Mouse (Mus musculus) CH12.LX (cell line): ENCODE results near the gene Slc2a3. TPM values are rescaled to one million over a fixed set of nuclear protein-coding genes. Genes with fewer than 3 reads are reported as not detected.

Source experiments
- DNase-seq: peaks from one replicate; pipeline ENCODE4 v3.0.0-alpha.2; 2013; ENCODE audit errors: extremely low read depth
- H3K27ac ChIP-seq: 2 replicates; pipeline ENCODE4 v1.5.1; 2012; ENCODE audit warnings: low read depth, mild to moderate bottlenecking, control low read depth, moderate library complexity; ENCODE audit not compliant: insufficient read depth
- H3K27me3 ChIP-seq: replicated peaks from 2 replicates; pipeline ENCODE3; 2012; ENCODE audit warnings: inconsistent platforms
- H3K36me3 ChIP-seq, 2 experiments: replicated peaks in 1 of 2; 2 replicates each; pipeline versions ENCODE3 to v1.6.1; 2012; ENCODE audit warnings: inconsistent platforms in 1 of 2, low read length in 1 of 2, mild to moderate bottlenecking in 1 of 2, mixed read lengths in 1 of 2, moderate library complexity in 1 of 2; ENCODE audit not compliant: control insufficient read depth in 1 of 2, insufficient read depth in 1 of 2
- H3K4me1 ChIP-seq, 2 experiments: 2 replicates each; pipeline ENCODE4 v1.6.1; 2012; ENCODE audit warnings: inconsistent platforms in 1 of 2, moderate library complexity in 1 of 2; ENCODE audit not compliant: insufficient read depth in 2 of 2, control insufficient read depth in 1 of 2
- H3K4me2 ChIP-seq: 2 replicates; pipeline ENCODE4 v1.6.1; 2012; ENCODE audit warnings: low read depth, mild to moderate bottlenecking, control low read depth; ENCODE audit not compliant: poor library complexity, insufficient read depth, severe bottlenecking
- H3K4me3 ChIP-seq, 3 experiments: fragments of 150-350 bp in 1 of 3; sonication (generic) in 1 of 3; replicated peaks in 1 of 3; 2 replicates each; pipeline versions ENCODE3 to v1.5.1; 2011 to 2012; ENCODE audit warnings: low read depth in 2 of 3, low read length in 2 of 3, mild to moderate bottlenecking in 2 of 3, moderate library complexity in 2 of 3, control low read depth in 1 of 3, improper control_type of control experiment in 1 of 3, inconsistent platforms in 1 of 3, mixed read lengths in 1 of 3; ENCODE audit not compliant: poor library complexity in 1 of 3
- H3K79me2 ChIP-seq: replicated peaks from 2 replicates; pipeline ENCODE4 v1.6.1; 2012; ENCODE audit warnings: mild to moderate bottlenecking, moderate library complexity; ENCODE audit not compliant: control insufficient read depth, poor library complexity, insufficient read depth, severe bottlenecking; ENCODE audit errors: extremely low read depth
- H3K9ac ChIP-seq: 2 replicates; pipeline ENCODE4 v1.6.1; 2012; ENCODE audit warnings: low read depth, mild to moderate bottlenecking, control low read depth, moderate library complexity; ENCODE audit not compliant: insufficient read depth
- H3K9me3 ChIP-seq: replicated peaks from 2 replicates; pipeline ENCODE3; 2012; ENCODE audit warnings: low read length, inconsistent platforms, mixed read lengths
- CTCF ChIP-seq, 2 experiments: IDR thresholded peaks in 1 of 2; conservative IDR thresholded peaks in 1 of 2; 2 replicates each; pipeline ENCODE4 v1.5.1; 2011 to 2012; ENCODE audit warnings: low read depth in 2 of 2, low read length in 2 of 2, improper control_type of control experiment in 1 of 2, inconsistent platforms in 1 of 2, mild to moderate bottlenecking in 1 of 2, moderate library complexity in 1 of 2
- E2F4 ChIP-seq: IDR thresholded peaks from 2 replicates; pipeline ENCODE4 v1.6.1; 2011; ENCODE audit warnings: low read depth, low read length, improper control_type of control experiment; ENCODE audit not compliant: insufficient replicate concordance
- ETS1 ChIP-seq: conservative IDR thresholded peaks from 2 replicates; pipeline ENCODE4 v1.6.1; 2012; ENCODE audit warnings: low read depth, mild to moderate bottlenecking, inconsistent platforms, low read length, improper control_type of control experiment, moderate library complexity
- HCFC1 ChIP-seq: IDR thresholded peaks from 2 replicates; pipeline ENCODE4 v1.6.1; 2012; ENCODE audit warnings: low read depth, mild to moderate bottlenecking, inconsistent platforms, low read length, improper control_type of control experiment
- IRF4 ChIP-seq: IDR thresholded peaks from 2 replicates; pipeline ENCODE4 v1.6.1; 2014; ENCODE audit warnings: low read depth, mild to moderate bottlenecking, inconsistent platforms, low read length, improper control_type of control experiment
- JUND ChIP-seq: conservative IDR thresholded peaks from 2 replicates; pipeline ENCODE4 v1.6.1; 2011; ENCODE audit warnings: low read depth, low read length, improper control_type of control experiment
- KAT2A ChIP-seq: IDR thresholded peaks from 2 replicates; pipeline ENCODE4 v1.6.1; 2012; ENCODE audit warnings: low read length, improper control_type of control experiment, inconsistent platforms; ENCODE audit not compliant: insufficient replicate concordance
- MAX ChIP-seq: IDR thresholded peaks from 2 replicates; pipeline ENCODE4 v1.6.1; 2011; ENCODE audit warnings: low read length, improper control_type of control experiment
- MAZ ChIP-seq: IDR thresholded peaks from 2 replicates; pipeline ENCODE4 v1.6.1; 2012; ENCODE audit warnings: low read depth, mild to moderate bottlenecking, inconsistent platforms, low read length, improper control_type of control experiment, moderate library complexity
- MEF2A ChIP-seq: IDR thresholded peaks from 2 replicates; pipeline ENCODE4 v1.6.1; 2014; ENCODE audit warnings: low read depth, mild to moderate bottlenecking, inconsistent platforms, low read length, improper control_type of control experiment, borderline replicate concordance
- NRF1 ChIP-seq: IDR thresholded peaks from 2 replicates; pipeline ENCODE4 v1.6.1; 2014; ENCODE audit warnings: low read depth, mild to moderate bottlenecking, inconsistent platforms, low read length, improper control_type of control experiment, moderate library complexity
- POLR2AphosphoS2 ChIP-seq: IDR thresholded peaks from 2 replicates; pipeline ENCODE4 v1.6.1; 2011; ENCODE audit warnings: low read depth, low read length, improper control_type of control experiment
- RAD21 ChIP-seq: IDR thresholded peaks from 2 replicates; pipeline ENCODE4 v1.6.1; 2011; ENCODE audit warnings: low read depth, mild to moderate bottlenecking, low read length, improper control_type of control experiment, moderate library complexity
- SMC3 ChIP-seq: IDR thresholded peaks from 2 replicates; pipeline ENCODE4 v1.6.1; 2011; ENCODE audit warnings: low read depth, low read length, improper control_type of control experiment
- TBP ChIP-seq: conservative IDR thresholded peaks from 2 replicates; pipeline ENCODE4 v1.6.1; 2011; ENCODE audit warnings: low read depth, low read length, improper control_type of control experiment
- TCF12 ChIP-seq: IDR thresholded peaks from 2 replicates; pipeline ENCODE4 v1.6.1; 2014; ENCODE audit warnings: low read depth, mild to moderate bottlenecking, inconsistent platforms, low read length, improper control_type of control experiment
- UBTF ChIP-seq: IDR thresholded peaks from 2 replicates; pipeline ENCODE4 v1.6.1; 2012; ENCODE audit warnings: low read depth, mild to moderate bottlenecking, inconsistent platforms, low read length, improper control_type of control experiment, moderate library complexity
- USF1 ChIP-seq: IDR thresholded peaks from 2 replicates; pipeline ENCODE4 v1.6.1; 2014; ENCODE audit warnings: low read depth, mild to moderate bottlenecking, inconsistent platforms, low read length, improper control_type of control experiment
- USF2 ChIP-seq: conservative IDR thresholded peaks from 2 replicates; pipeline ENCODE4 v1.6.1; 2011; ENCODE audit warnings: low read depth, low read length, improper control_type of control experiment
- ZC3H11A ChIP-seq: IDR thresholded peaks from 2 replicates; pipeline ENCODE4 v1.6.1; 2012; ENCODE audit warnings: low read depth, mild to moderate bottlenecking, inconsistent platforms, low read length, improper control_type of control experiment
- ZKSCAN1 ChIP-seq: IDR thresholded peaks from 2 replicates; pipeline ENCODE4 v1.6.1; 2012; ENCODE audit warnings: low read depth, inconsistent platforms, low read length, improper control_type of control experiment, borderline replicate concordance
- ZMIZ1 ChIP-seq: IDR thresholded peaks from 2 replicates; pipeline ENCODE4 v1.6.1; 2012; ENCODE audit warnings: low read depth, mild to moderate bottlenecking, inconsistent platforms, low read length, improper control_type of control experiment
- ZNF384 ChIP-seq: IDR thresholded peaks from 2 replicates; pipeline ENCODE4 v1.6.1; 2012; ENCODE audit warnings: low read depth, low read length, improper control_type of control experiment, inconsistent platforms
- dilution Hi-C: fragments of 300-500 bp; cut with MboI; formaldehyde crosslinking; loops from 2 replicates; pipeline ENCODE4 v1.14.3; 2020; ENCODE audit warnings: low sequenced_read_pairs; ENCODE audit not compliant: extremely low pct_unique_long_range_greater_than_20kb, extremely low pct_ligation_motif_present
- in situ Hi-C: fragments of 300-500 bp; cut with MboI; formaldehyde crosslinking; loops from 3 replicates; pipeline ENCODE4 v1.14.3; 2019; ENCODE audit warnings: low sequenced_read_pairs, low pct_ligation_motif_present, low pct_unique_long_range_greater_than_20kb, mixed read lengths
- polyA plus RNA-seq: library from polyadenylated mRNA; unstranded; fragments of >175 nt; gene quantifications from 2 replicates; pipeline ENCODE4 v1.2.1, GENCODE M21; 2012; ENCODE audit warnings: low read depth; ENCODE audit not compliant: insufficient read length
- total RNA-seq, 2 experiments: library from RNA; depleted of rRNA; stranded (reverse); fragments of 300-350 nt in 1 of 2; fragments of >200 nt in 1 of 2; gene quantifications; 2 replicates each; pipeline ENCODE4 v1.2.3; 2012 to 2014

Slc2a3 gene
- total and polyA plus RNA-seq, 3 experiments: 28.8 to 38.3 (median 29.7) TPM

- Histone ChIP-seq H3K4me2 (no peak overlapping the region), H3K9me3 (no peaks in the 10 kb centered on the region), H3K9ac (no peak overlapping the region), H3K36me3 (no peaks in the 10 kb centered on the region), H3K79me2 (no peaks in the 10 kb centered on the region), H3K4me1 (peaks cover 0 to 6% of the 10 kb centered on the region in 2 experiments; a peak in 2 of 4 replicates), H3K27ac (no peak overlapping the region), H3K27me3 (no peaks in the 10 kb centered on the region), H3K4me3 (no peak overlapping the region)
- dilution Hi-C loops: no loop called here
- no peak for DNase-seq
- TF ChIP-seq ZKSCAN1 (no peak), MAX (no peak), UBTF (no peak), CTCF (conservative IDR thresholded peaks at IDR 0.05 in 1 of 2, IDR thresholded peaks at IDR 0.05 in 1 of 2; ENCODE audit: low read depth in 2 of 2, low read length in 2 of 2) (no peak), IRF4 (no peak), NRF1 (no peak), MEF2A (no peak), TCF12 (no peak)
- in situ Hi-C loops: no loop called here
These were observed 95.1 kb downstream of the Slc2a3 start for GRCm38 (mm10) chr6:122706337-122706840.

GRCm38 (mm10) chr6:122703706-122704105 is 97.7 kb downstream of the Slc2a3 start:
- dilution Hi-C loops: no loop called here
- H3K27me3 ChIP-seq: no peaks in the 10 kb centered on the region
- no peak overlapping the region for H3K27ac ChIP-seq
- in situ Hi-C loops: no loop called here
- peaks cover 0 to 6% of the 10 kb centered on the region in 2 experiments; a peak in 2 of 4 replicates for H3K4me1 ChIP-seq
- DNase-seq: no peak
- H3K36me3 ChIP-seq: no peaks in the 10 kb centered on the region
- H3K79me2 ChIP-seq: no peaks in the 10 kb centered on the region
- TF ChIP-seq TCF12 (no peak), JUND (no peak), ZMIZ1 (no peak), POLR2AphosphoS2 (no peak)
- TF ChIP-seq, all 38 proteins: peak for 0
- no peak overlapping the region for H3K4me2 ChIP-seq
- no peak overlapping the region for H3K9ac ChIP-seq
- H3K9me3 ChIP-seq: no peaks in the 10 kb centered on the region
- no peak overlapping the region for H3K4me3 ChIP-seq

- H3K9me3 ChIP-seq: no peaks in the 10 kb centered on the region
- no peak overlapping the region for H3K9ac ChIP-seq
- H3K4me2 ChIP-seq: no peak overlapping the region
- no peak for TF ChIP-seq TBP
- no peak for TF ChIP-seq MAZ
- no peak for TF ChIP-seq SMC3
- no peak for TF ChIP-seq RAD21
- no peak for TF ChIP-seq KAT2A
- no peak for TF ChIP-seq ZNF384
- TF ChIP-seq HCFC1: no peak
- no peak for TF ChIP-seq MEF2A
- no peak for TF ChIP-seq JUND
- no peak for TF ChIP-seq IRF4
- no peak for TF ChIP-seq POLR2AphosphoS2
- TF ChIP-seq ZC3H11A: no peak
- TF ChIP-seq ETS1: no peak
- no peak for TF ChIP-seq USF2
- TF ChIP-seq USF1: no peak
- TF ChIP-seq E2F4: no peak
- TF ChIP-seq, all 38 proteins: peak for 0
- no peaks in the 10 kb centered on the region for H3K27me3 ChIP-seq
- in situ Hi-C loops: no loop called here
- no peaks in the 10 kb centered on the region for H3K79me2 ChIP-seq
- dilution Hi-C loops: no loop called here
- H3K4me3 ChIP-seq: no peak overlapping the region
- no peak for DNase-seq
- no peaks in the 10 kb centered on the region for H3K36me3 ChIP-seq
- no peak overlapping the region for H3K27ac ChIP-seq
- H3K4me1 ChIP-seq: peaks cover 0 to 6% of the 10 kb centered on the region in 2 experiments; a peak in 2 of 4 replicates
These were observed 98.2 kb downstream of the Slc2a3 start for GRCm38 (mm10) chr6:122703251-122703650.
